Mouse (Mus musculus) cerebellum, adult 2 months (tissue): ENCODE measurements around the gene Gm49450. TPM values are rescaled to one million over a fixed set of nuclear protein-coding genes. Genes with fewer than 3 reads are reported as not detected.

Source experiments
- DNase-seq, 2 experiments: peaks; one replicate each; pipeline ENCODE4 v3.0.0; 2021
- H3K27ac ChIP-seq: fragments of 200-500 bp; 2 replicates; pipeline ENCODE4 v1.5.1; 2012; ENCODE audit warnings: low read length, control low read depth, inconsistent platforms; ENCODE audit not compliant: insufficient read depth
- H3K27me3 ChIP-seq: fragments of 200-500 bp; 2 replicates; pipeline ENCODE4 v1.6.1; 2012; ENCODE audit warnings: inconsistent platforms, mild to moderate bottlenecking, low read length, moderate library complexity; ENCODE audit not compliant: control insufficient read depth, insufficient read depth
- H3K4me1 ChIP-seq: fragments of 200-500 bp; 2 replicates; pipeline ENCODE4 v1.6.1; 2011; ENCODE audit warnings: low read length; ENCODE audit not compliant: control insufficient read depth, insufficient read depth
- H3K4me3 ChIP-seq: fragments of 200-500 bp; replicated peaks from 2 replicates; pipeline ENCODE3; 2011; ENCODE audit warnings: mild to moderate bottlenecking, low read depth, low read length, control low read depth; ENCODE audit not compliant: insufficient read depth
- CTCF ChIP-seq: fragments of 200-500 bp; IDR thresholded peaks from 2 replicates; pipeline ENCODE4 v1.5.1; 2011; ENCODE audit warnings: low read depth, mild to moderate bottlenecking, control low read depth, low read length, moderate library complexity, borderline replicate concordance; ENCODE audit not compliant: insufficient read depth
- POLR2A ChIP-seq: fragments of 200-500 bp; IDR thresholded peaks from 2 replicates; pipeline ENCODE4 v1.6.1; 2011; ENCODE audit warnings: low read length, control low read depth, borderline replicate concordance; ENCODE audit not compliant: insufficient read depth
- WGBS: fragments of 180-500 bp; shearing (Covaris S2); methylation state at CpG from one replicate; pipeline ENCODE4 v1.1.7; 2018; 5-methylcytosine and 5-hydroxymethylcytosine counted together
- polyA plus RNA-seq: library from polyadenylated mRNA; depleted of rRNA; stranded (reverse); fragments of >200 nt; gene quantifications from 2 replicates; pipeline ENCODE4 v1.2.3, GENCODE M21; 2012; rRNA removed

The Gm49450 gene
- polyA plus RNA-seq, 1 experiment = 0.75 TPM

- WGBS = 35% methylated on average over 6 of the region's 6 CpGs
- Histone ChIP-seq H3K27ac (no peak overlapping the region), H3K4me3 (no peak overlapping the region), H3K4me1 (peaks cover 12% of the 10 kb centered on the region), H3K27me3 (peaks cover 1% of the 10 kb centered on the region; the same call in 1 of the 2 replicates)
- TF ChIP-seq POLR2A = no peak
- TF ChIP-seq CTCF = peak; percentile 97
- peak; percentile 71 to 85 for DNase-seq
Observed at GRCm38 (mm10) chr15:98891907-98892606, 61.3 kb downstream of the Gm49450 start.

GRCm38 (mm10) chr15:98891198-98891742 is 62.1 kb downstream of the Gm49450 start:
- Histone ChIP-seq H3K4me3 (no peak overlapping the region), H3K27ac (no peak overlapping the region), H3K27me3 (peaks cover 1% of the 10 kb centered on the region; the same call in 1 of the 2 replicates), H3K4me1 (peaks cover 14% of the 10 kb centered on the region)
- TF ChIP-seq POLR2A (no peak), CTCF (no peak)
- DNase-seq = no peak
- 37% methylated on average over 19 of the region's 19 CpGs for WGBS

- no peak for TF ChIP-seq CTCF
- TF ChIP-seq POLR2A = no peak
- H3K27ac ChIP-seq = no peak overlapping the region
- H3K27me3 ChIP-seq = no peaks in the 10 kb centered on the region
- peak in 1 of 2 experiments; percentile 39 for DNase-seq
- 52% methylated on average over 7 of the region's 7 CpGs for WGBS
- peaks cover 8% of the 10 kb centered on the region for H3K4me1 ChIP-seq
- H3K4me3 ChIP-seq = no peak overlapping the region
Observed at GRCm38 (mm10) chr15:98887526-98887925, 65.8 kb downstream of the Gm49450 start.

GRCm38 (mm10) chr15:98886667-98887387 is 66.5 kb downstream of the Gm49450 start:
- Histone ChIP-seq H3K27me3 (no peaks in the 10 kb centered on the region), H3K4me3 (no peak overlapping the region), H3K27ac (no peak overlapping the region), H3K4me1 (peaks cover 8% of the 10 kb centered on the region)
- no peak for DNase-seq
- 49% methylated on average over 8 of the region's 8 CpGs for WGBS
- TF ChIP-seq CTCF (no peak), POLR2A (no peak)

- WGBS = 80% methylated on average over 1 of the region's 1 CpGs
- TF ChIP-seq POLR2A (no peak), CTCF (no peak)
- Histone ChIP-seq H3K4me1 (peaks cover 8% of the 10 kb centered on the region), H3K27me3 (no peaks in the 10 kb centered on the region), H3K4me3 (no peak overlapping the region), H3K27ac (no peak overlapping the region)
- DNase-seq = no peak
Observed at GRCm38 (mm10) chr15:98884106-98884505, 69.2 kb downstream of the Gm49450 start.

GRCm38 (mm10) chr15:98883661-98884060 is 69.7 kb downstream of the Gm49450 start:
- TF ChIP-seq POLR2A = no peak
- TF ChIP-seq CTCF = no peak
- no peak for DNase-seq

More at GRCm38 (mm10) chr15:98883661-98884060, 69.7 kb downstream of the Gm49450 start:
- Histone ChIP-seq H3K4me3 (no peak overlapping the region), H3K4me1 (peaks cover 8% of the 10 kb centered on the region), H3K27me3 (no peaks in the 10 kb centered on the region), H3K27ac (no peak overlapping the region)

Other genes with a start within 250 kb of the Gm49450 start
- gene Ccdc65, start 245.3 kb downstream of the Gm49450 start, polyA plus RNA-seq = 4.8 TPM in 2 replicates
- gene Fkbp11, start 225.4 kb downstream of the Gm49450 start, polyA plus RNA-seq = 4.1 and 4.7 TPM in 2 replicates
- gene Arf3, start 190.3 kb downstream of the Gm49450 start, polyA plus RNA-seq = 202 and 210 TPM in 2 replicates
- 0.15 and 0.22 TPM in 2 replicates for gene Wnt10b, start 175.4 kb downstream of the Gm49450 start, polyA plus RNA-seq
- not detected in 2 replicates for gene Wnt1, start 163.7 kb downstream of the Gm49450 start, polyA plus RNA-seq
- 1.0 and 1.3 TPM in 2 replicates for gene Ddn, start 144.1 kb downstream of the Gm49450 start, polyA plus RNA-seq
- gene Prkag1, start 122.0 kb downstream of the Gm49450 start, polyA plus RNA-seq = 90.3 and 93.6 TPM in 2 replicates
- gene Kmt2d, start 82.3 kb downstream of the Gm49450 start, polyA plus RNA-seq = 49.9 and 52.6 TPM in 2 replicates
- gene Rhebl1, start 59.0 kb downstream of the Gm49450 start, polyA plus RNA-seq = 18.7 and 19.8 TPM in 2 replicates
- gene Dhh, start 55.0 kb downstream of the Gm49450 start, polyA plus RNA-seq = 0.07 and 0.10 TPM in 2 replicates
- 37.5 and 39.7 TPM in 2 replicates for gene Lmbr1l, start 35.3 kb downstream of the Gm49450 start, polyA plus RNA-seq
- 1,352 and 1,359 TPM in 2 replicates for gene Tuba1b, start 19.0 kb downstream of the Gm49450 start, polyA plus RNA-seq
- gene Tuba1a, start 152 bp upstream of the Gm49450 start, polyA plus RNA-seq = 1,294 and 1,344 TPM in 2 replicates
- 6.4 and 9.0 TPM in 2 replicates for gene Tuba1c, start 76.3 kb upstream of the Gm49450 start, polyA plus RNA-seq
- 25.7 and 37.7 TPM in 2 replicates for gene Prph, start 101.6 kb upstream of the Gm49450 start, polyA plus RNA-seq
- 0.07 and 0.22 TPM in 2 replicates for gene Troap, start 121.0 kb upstream of the Gm49450 start, polyA plus RNA-seq
- 1.3 and 1.6 TPM in 2 replicates for gene C1ql4, start 134.3 kb upstream of the Gm49450 start, polyA plus RNA-seq
- gene Dnajc22, start 139.6 kb upstream of the Gm49450 start, polyA plus RNA-seq = 0.13 TPM in 1 of 2 replicates, not detected in the other
- 26.7 and 26.9 TPM in 2 replicates for gene Spats2, start 172.4 kb upstream of the Gm49450 start, polyA plus RNA-seq